ENCODE assay signal across 10 mouse cellular contexts in genomic region chr5:108549137-108549488, GRCm38 (mm10). TPM values are rescaled to one million over a fixed set of nuclear protein-coding genes. Genes with fewer than 3 reads are reported as not detected.
DNase-seq lines count a peak whose midpoint lies in the region; ATAC-seq and TF ChIP-seq lines count a peak whose summit lies in the region.
"Had no signal": no experiment of that assay in that cellular context is flagged by ENCODE, and none has a peak within 500 bp of the region (broad histone marks: within the 10 kb centered on the region; RNA-seq: fewer than 3 reads in every experiment).

No protein-coding gene starts in this region.

- H3K27ac ChIP-seq in heart, embryonic 11.5 days (ENCODE audit: low read depth, low read length), result no peak overlapping the region
- no peak overlapping the region for H3K27ac ChIP-seq in ES-Bruce4 (ENCODE audit: insufficient read depth, low read length)
- no peak overlapping the region for H3K27ac ChIP-seq in forebrain, embryonic 14.5 days (ENCODE audit: low read depth, low read length)
- H3K27ac ChIP-seq in limb, embryonic 14.5 days (replicated peaks; ENCODE audit: low read depth, low read length), result no peak overlapping the region

- peaks cover 7% of the 10 kb centered on the region; the same call in 1 of the 2 replicates for H3K4me1 ChIP-seq in heart, embryonic 11.5 days (ENCODE audit: control insufficient read depth, insufficient read depth, low read length)
- no peaks in the 10 kb centered on the region for H3K4me1 ChIP-seq in ES-Bruce4 (ENCODE audit: control insufficient read depth, insufficient read depth, low read length)
- no peaks in the 10 kb centered on the region for H3K4me1 ChIP-seq in forebrain, embryonic 14.5 days (ENCODE audit: control insufficient read depth, insufficient read depth, low read length)
- H3K4me1 ChIP-seq in limb, embryonic 14.5 days (ENCODE audit: control insufficient read depth, insufficient read depth, low read length), result peaks cover 6% of the 10 kb centered on the region; the same call in 1 of the 2 replicates

- no peak for TF ChIP-seq POLR2A in ES-Bruce4 (IDR thresholded peaks at IDR 0.05; ENCODE audit: insufficient read depth, low read length)
- TF ChIP-seq POLR2A in limb, embryonic 14.5 days (IDR thresholded peaks at IDR 0.05; ENCODE audit: borderline replicate concordance, extremely low read depth, insufficient read depth, insufficient read length), result no peak

- no peak for TF ChIP-seq CTCF in ES-Bruce4 (IDR thresholded peaks at IDR 0.05; ENCODE audit: low read depth, low read length)

- H3K9me3 ChIP-seq in heart, embryonic 11.5 days (replicated peaks; ENCODE audit: control insufficient read depth, low read length), result no peaks in the 10 kb centered on the region
- no peaks in the 10 kb centered on the region for H3K9me3 ChIP-seq in ES-Bruce4 (replicated peaks; ENCODE audit: control insufficient read depth, insufficient read depth, low read length, poor library complexity, severe bottlenecking)
- no peaks in the 10 kb centered on the region for H3K9me3 ChIP-seq in forebrain, embryonic 14.5 days (replicated peaks; ENCODE audit: control insufficient read depth, low read length)
- H3K9me3 ChIP-seq in limb, embryonic 14.5 days (ENCODE audit: control insufficient read depth, low read length), result no peaks in the 10 kb centered on the region

- peak overlapping the region; percentile 79 for H3K4me2 ChIP-seq in heart, embryonic 11.5 days
- peak overlapping the region; percentile 79 for H3K4me2 ChIP-seq in forebrain, embryonic 14.5 days (ENCODE audit: low read length)
- H3K4me2 ChIP-seq in limb, embryonic 14.5 days (replicated peaks; ENCODE audit: low read depth, low read length, severe bottlenecking), result peak overlapping the region; percentile 56; the same call in 1 of the 2 replicates

- 18% methylated on average over 7 of the region's 7 CpGs for WGBS in heart, embryonic 11.5 days (ENCODE audit: insufficient replicate concordance)
- WGBS in forebrain, embryonic 14.5 days, result 19% methylated on average over 7 of the region's 7 CpGs
- 23% methylated on average over 7 of the region's 7 CpGs for WGBS in limb, embryonic 14.5 days

- no peaks in the 10 kb centered on the region for H3K36me3 ChIP-seq in heart, embryonic 11.5 days (ENCODE audit: control insufficient read depth, insufficient read depth, low read length)
- no peaks in the 10 kb centered on the region for H3K36me3 ChIP-seq in ES-Bruce4 (ENCODE audit: control insufficient read depth, insufficient read depth, low read length, poor library complexity, severe bottlenecking)
- H3K36me3 ChIP-seq in forebrain, embryonic 14.5 days (ENCODE audit: control insufficient read depth, insufficient read depth, low read length), result no peaks in the 10 kb centered on the region
- no peaks in the 10 kb centered on the region for H3K36me3 ChIP-seq in limb, embryonic 14.5 days (ENCODE audit: control insufficient read depth, insufficient read depth, low read length)

- no peak for TF ChIP-seq EP300 in ES-Bruce4 (IDR thresholded peaks at IDR 0.05; ENCODE audit: insufficient read depth, low read depth, low read length)

- H3K9ac ChIP-seq in heart, embryonic 11.5 days (ENCODE audit: low read depth, low read length), result no peak overlapping the region
- H3K9ac ChIP-seq in ES-Bruce4 (ENCODE audit: low read depth, poor library complexity, severe bottlenecking), result peak overlapping the region; percentile 53; the same call in 1 of the 2 replicates
- H3K9ac ChIP-seq in forebrain, embryonic 14.5 days (ENCODE audit: low read length), result peak overlapping the region; percentile 63
- H3K9ac ChIP-seq in limb, embryonic 14.5 days (ENCODE audit: low read depth, low read length, severe bottlenecking), result no peak overlapping the region

- H3K27me3 ChIP-seq in heart, embryonic 11.5 days (ENCODE audit: control insufficient read depth, insufficient read depth, low read length), result peaks cover 36% of the 10 kb centered on the region
- H3K27me3 ChIP-seq in ES-Bruce4 (ENCODE audit: control insufficient read depth, insufficient read depth, low read length, poor library complexity, severe bottlenecking), result no peaks in the 10 kb centered on the region
- peaks cover 5% of the 10 kb centered on the region; the same call in 1 of the 2 replicates for H3K27me3 ChIP-seq in forebrain, embryonic 14.5 days (replicated peaks; ENCODE audit: control insufficient read depth, insufficient read depth, low read length)
- peaks cover 25% of the 10 kb centered on the region for H3K27me3 ChIP-seq in limb, embryonic 14.5 days (ENCODE audit: control insufficient read depth, insufficient read depth, low read length)

- DNase-seq in heart, postnatal 14 days, result no peak
- no peak for DNase-seq in forebrain, embryonic 14.5 days (ENCODE audit: low spot score)
- no peak for DNase-seq in limb, embryonic 14.5 days (ENCODE audit: low spot score)
- DNase-seq in adrenal gland, adult 8-10 months, result no peak
- no peak for DNase-seq in B cell, adult 2 months
- DNase-seq in cerebellum, adult 8-10 months, result no peak

- ATAC-seq in heart, embryonic 11.5 days (replicated peaks; ENCODE audit: insufficient number of reproducible peaks, low FRiP score, low TSS enrichment), result no peak
- no peak; the same call in 1 of the 2 replicates for ATAC-seq in forebrain, embryonic 14.5 days
- no peak for ATAC-seq in limb, embryonic 14.5 days (ENCODE audit: low FRiP score, low read depth)
- ATAC-seq: CD4-positive, CD25-positive, alpha-beta regulatory T cell, adult 4 months; inflammation-experienced regulatory T-cells, adult 6 months had no signal

- H3K4me3 ChIP-seq in heart, embryonic 11.5 days (ENCODE audit: low read depth, low read length), result peak overlapping the region; percentile 40; the same call in 1 of the 2 replicates
- 0 out of 2 replicates have a peak overlapping the region, but pooled peaks have one; percentile 58 for H3K4me3 ChIP-seq in ES-Bruce4 (ENCODE audit: low read depth, low read length)
- peak overlapping the region; percentile 45 for H3K4me3 ChIP-seq in forebrain, embryonic 14.5 days (ENCODE audit: low read depth, low read length)
- no peak overlapping the region for H3K4me3 ChIP-seq in limb, embryonic 14.5 days (replicated peaks; ENCODE audit: low read length)

- intact Hi-C loops in heart, postnatal 14 days (cut with DNase I), result no loop called here

RNA-seq across cellular contexts. Expression of gene Cplx1, which starts 0.7 kb away (rescaled TPM):
- polyA plus RNA-seq in heart, embryonic 11.5 days (2014; fragmentation: Nextera tagmentation; extraction: Ambion mirVana), result 0.59 and 0.93 TPM in 2 replicates
- total RNA-seq in heart, postnatal 14 days (2021), result under 1 TPM in 1 of 2 experiments, not detected in 1; 0.26 TPM
- 1.2 and 1.8 TPM in 2 replicates for polyA plus RNA-seq in ES-Bruce4 (2011; ENCODE audit: insufficient read depth, insufficient read length, low read depth, missing spikeins)
- polyA plus RNA-seq in forebrain, embryonic 14.5 days (2014; fragmentation: Nextera tagmentation; extraction: Ambion mirVana), result 65.1 and 90.1 TPM in 2 replicates
- 0.18 and 0.21 TPM in 2 replicates for polyA plus RNA-seq in limb, embryonic 14.5 days (2012; rRNA removed)
- polyA plus RNA-seq in limb, embryonic 14.5 days (2014; fragmentation: Nextera tagmentation; extraction: Ambion mirVana), result 0.41 and 0.67 TPM in 2 replicates
- total RNA-seq in adrenal gland, adult 8-10 months (2022), result 1 to 10 TPM; 2.0 to 4.7 (median 3.6) TPM
- polyA plus RNA-seq: CD4-positive, CD25-positive, alpha-beta regulatory T cell, adult 4 months; inflammation-experienced regulatory T-cells, adult 6 months had no signal

Comparison
In these comparisons a context has a peak if more than half of its experiments do, and no peak if none do; other contexts are left out.
1. H3K9ac ChIP-seq: peak in ES-Bruce4 (single experiment) and forebrain, embryonic 14.5 days (single experiment); none in heart, embryonic 11.5 days (single experiment) and limb, embryonic 14.5 days (single experiment).
2. RNA of gene Cplx1, which starts 0.7 kb away (polyA plus RNA-seq): 65.1 to 90.1 TPM in forebrain, embryonic 14.5 days; 1.2 to 1.8 TPM in ES-Bruce4, 0.18 to 0.67 TPM in limb, embryonic 14.5 days and 0.59 to 0.93 TPM in heart, embryonic 11.5 days; every median in the first group is over 10 times any median in the second.
3. Peak in every context shown above with its lines, with median percentiles within 50 percentile points of each other: H3K4me2 ChIP-seq.